Mouse (Mus musculus): ENCODE measurements at regions not wholly inside any gene's neighbourhood (a gene's known extent, or its start where the extent isn't known, plus 50 kb on each side); places are given as distances from the start of the nearest gene placed in this dataset.
"Not testable (repeated sequence)": the region's sequence is repeated elsewhere in the genome, so short reads cannot be mapped to it uniquely, and the experiment has no call there.

DNA sequence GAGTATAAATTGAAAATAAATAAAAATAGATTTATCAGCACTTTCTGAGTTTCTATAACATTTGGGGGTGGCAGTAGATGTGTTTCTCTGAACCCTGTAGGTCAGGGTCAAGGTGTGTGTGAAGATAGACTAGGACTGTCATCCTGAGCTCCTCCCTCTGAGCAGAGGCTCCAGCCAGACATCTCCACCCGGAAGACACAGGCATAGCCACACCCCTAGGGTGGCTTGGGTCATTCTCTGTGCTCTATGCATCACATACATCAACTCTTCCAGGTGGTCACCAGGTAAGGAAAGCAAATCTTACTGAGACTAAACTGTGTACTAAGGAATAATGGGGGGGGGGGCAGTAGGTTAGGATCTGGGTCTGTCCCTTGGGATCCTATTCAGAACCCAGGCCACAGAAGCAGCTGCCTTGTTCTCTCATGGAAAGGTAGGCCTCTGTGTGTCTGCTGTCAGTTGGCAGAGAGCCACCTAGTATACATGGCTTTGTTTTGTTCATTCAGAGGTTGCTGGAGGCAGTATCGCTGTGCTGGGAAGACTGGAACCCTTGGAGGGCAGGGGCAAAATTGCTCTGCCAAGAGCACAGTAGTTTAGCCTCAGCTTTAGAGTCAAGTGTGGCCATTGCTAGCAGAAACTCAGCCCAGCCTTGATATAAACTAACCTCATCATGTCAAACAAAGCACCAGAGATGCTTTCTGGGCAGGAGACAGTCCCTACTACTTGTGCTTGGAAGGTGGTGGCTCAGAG lies 240.3 kb downstream of the Bcl11a start:
- no peak for ATAC-seq
- H3K9ac ChIP-seq (ENCODE audit: low read length) = no peak overlapping the region
- WGBS = 65% methylated on average over 2 of the region's 2 CpGs
- H3K4me3 ChIP-seq (ENCODE audit: low read depth, low read length) = no peak overlapping the region
- no peak overlapping the region for H3K27ac ChIP-seq (ENCODE audit: low read depth, low read length)
- H3K9me3 ChIP-seq (replicated peaks; ENCODE audit: control insufficient read depth, low read length) = no peaks in the 10 kb centered on the region
- no peak for DNase-seq (ENCODE audit: low spot score)
- no peak overlapping the region for H3K4me2 ChIP-seq (ENCODE audit: low read length)
- H3K4me1 ChIP-seq (ENCODE audit: control insufficient read depth, insufficient read depth, low read length) = peaks cover 3% of the 10 kb centered on the region; the same call in 1 of the 2 replicates
- no peaks in the 10 kb centered on the region for H3K27me3 ChIP-seq (replicated peaks; ENCODE audit: control insufficient read depth, insufficient read depth, low read length)
- H3K36me3 ChIP-seq (ENCODE audit: control insufficient read depth, insufficient read depth, low read length) = no peaks in the 10 kb centered on the region

DNA sequence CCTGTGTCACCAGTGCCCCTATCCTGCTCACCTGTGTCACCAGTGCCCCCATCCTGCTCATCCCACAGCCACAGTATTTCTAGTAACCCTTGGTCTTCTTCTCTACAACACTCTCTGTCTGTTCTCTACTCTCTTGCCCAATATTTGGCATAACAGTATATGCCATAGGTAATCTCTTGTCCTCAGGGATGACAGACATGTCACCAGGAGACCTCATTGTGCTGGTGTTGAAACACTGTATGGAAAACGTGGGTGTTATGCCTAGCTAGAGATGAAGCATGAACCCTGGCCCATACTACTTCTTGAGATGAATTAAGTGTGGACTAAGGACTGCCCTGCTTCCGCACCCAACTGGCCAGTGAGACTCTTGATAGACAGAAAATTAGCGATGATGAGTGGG lies 241.4 kb downstream of the Bcl11a start:
- Histone ChIP-seq H3K9me3 (replicated peaks; ENCODE audit: control insufficient read depth, low read length) (no peaks in the 10 kb centered on the region), H3K4me1 (ENCODE audit: control insufficient read depth, insufficient read depth, low read length) (peaks cover under 1% of the 10 kb centered on the region; the same call in 1 of the 2 replicates), H3K4me2 (ENCODE audit: low read length) (no peak overlapping the region), H3K4me3 (ENCODE audit: low read depth, low read length) (no peak overlapping the region), H3K27ac (ENCODE audit: low read depth, low read length) (no peak overlapping the region), H3K9ac (ENCODE audit: low read length) (no peak overlapping the region), H3K27me3 (replicated peaks; ENCODE audit: control insufficient read depth, insufficient read depth, low read length) (no peaks in the 10 kb centered on the region), H3K36me3 (ENCODE audit: control insufficient read depth, insufficient read depth, low read length) (no peaks in the 10 kb centered on the region)
- WGBS = 87% methylated on average over 3 of the region's 3 CpGs
- DNase-seq (ENCODE audit: low spot score) (no peak), ATAC-seq (no peak)

DNA sequence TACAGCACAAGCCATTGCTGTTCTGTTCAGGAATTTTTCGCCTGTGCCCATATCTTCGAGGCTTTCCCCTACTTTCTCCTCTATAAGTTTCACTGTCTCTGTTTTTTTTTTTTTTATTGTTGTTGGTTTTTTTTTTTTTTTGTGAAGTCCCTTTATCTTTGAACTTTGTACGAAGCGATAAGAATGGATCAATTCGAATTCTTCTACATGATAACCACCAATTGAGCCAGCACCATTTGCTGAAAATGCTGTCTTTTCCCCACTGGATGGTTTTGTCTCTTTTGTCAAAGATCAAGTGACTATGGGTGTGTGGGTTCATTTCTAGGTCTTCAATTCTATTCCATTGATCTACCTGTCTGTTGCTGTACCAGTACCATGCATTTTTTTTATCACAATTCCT lies 244.6 kb downstream of the Bcl11a start:
- not testable (repeated sequence) for H3K36me3 ChIP-seq (ENCODE audit: control insufficient read depth, insufficient read depth, low read length); H3K27ac ChIP-seq (ENCODE audit: low read depth, low read length); DNase-seq (ENCODE audit: low spot score); H3K4me1 ChIP-seq (ENCODE audit: control insufficient read depth, insufficient read depth, low read length); H3K9ac ChIP-seq (ENCODE audit: low read length); ATAC-seq; H3K4me2 ChIP-seq (ENCODE audit: low read length); H3K4me3 ChIP-seq (ENCODE audit: low read depth, low read length); H3K9me3 ChIP-seq (replicated peaks; ENCODE audit: control insufficient read depth, low read length); H3K27me3 ChIP-seq (replicated peaks; ENCODE audit: control insufficient read depth, insufficient read depth, low read length)
- WGBS = 96% methylated on average over 5 of the region's 5 CpGs

DNA sequence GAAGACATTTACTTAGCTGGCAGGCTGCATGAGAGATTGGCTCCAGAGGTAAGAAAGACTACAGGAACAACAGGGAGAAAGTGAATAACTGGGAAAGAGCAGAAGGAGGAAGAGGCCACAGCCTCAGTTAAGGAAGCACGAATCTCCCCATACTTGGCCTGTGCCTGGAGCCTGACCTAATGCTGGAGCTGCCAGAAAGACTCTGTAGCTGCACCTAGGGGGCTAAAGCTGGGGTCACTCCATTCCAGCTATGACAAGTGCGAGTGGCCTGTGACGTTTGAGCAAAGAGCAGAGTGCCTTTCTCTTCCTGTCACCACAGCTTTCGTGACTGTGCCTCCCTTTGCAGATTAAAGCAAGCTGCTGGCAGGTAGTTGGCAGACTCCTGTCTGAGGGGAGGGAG lies 250.6 kb downstream of the Bcl11a start:
- 58% methylated on average over 4 of the region's 4 CpGs for WGBS
- H3K4me2 ChIP-seq (ENCODE audit: low read length) = no peak overlapping the region
- H3K4me3 ChIP-seq (ENCODE audit: low read depth, low read length) = no peak overlapping the region
- peaks cover 16% of the 10 kb centered on the region for H3K4me1 ChIP-seq (ENCODE audit: control insufficient read depth, insufficient read depth, low read length)
- no peak overlapping the region for H3K9ac ChIP-seq (ENCODE audit: low read length)
- no peaks in the 10 kb centered on the region for H3K27me3 ChIP-seq (replicated peaks; ENCODE audit: control insufficient read depth, insufficient read depth, low read length)
- no peaks in the 10 kb centered on the region for H3K9me3 ChIP-seq (replicated peaks; ENCODE audit: control insufficient read depth, low read length)
- DNase-seq (ENCODE audit: low spot score) (no peak), ATAC-seq (no peak)
- no peak overlapping the region for H3K27ac ChIP-seq (ENCODE audit: low read depth, low read length)
- no peaks in the 10 kb centered on the region for H3K36me3 ChIP-seq (ENCODE audit: control insufficient read depth, insufficient read depth, low read length)

DNA sequence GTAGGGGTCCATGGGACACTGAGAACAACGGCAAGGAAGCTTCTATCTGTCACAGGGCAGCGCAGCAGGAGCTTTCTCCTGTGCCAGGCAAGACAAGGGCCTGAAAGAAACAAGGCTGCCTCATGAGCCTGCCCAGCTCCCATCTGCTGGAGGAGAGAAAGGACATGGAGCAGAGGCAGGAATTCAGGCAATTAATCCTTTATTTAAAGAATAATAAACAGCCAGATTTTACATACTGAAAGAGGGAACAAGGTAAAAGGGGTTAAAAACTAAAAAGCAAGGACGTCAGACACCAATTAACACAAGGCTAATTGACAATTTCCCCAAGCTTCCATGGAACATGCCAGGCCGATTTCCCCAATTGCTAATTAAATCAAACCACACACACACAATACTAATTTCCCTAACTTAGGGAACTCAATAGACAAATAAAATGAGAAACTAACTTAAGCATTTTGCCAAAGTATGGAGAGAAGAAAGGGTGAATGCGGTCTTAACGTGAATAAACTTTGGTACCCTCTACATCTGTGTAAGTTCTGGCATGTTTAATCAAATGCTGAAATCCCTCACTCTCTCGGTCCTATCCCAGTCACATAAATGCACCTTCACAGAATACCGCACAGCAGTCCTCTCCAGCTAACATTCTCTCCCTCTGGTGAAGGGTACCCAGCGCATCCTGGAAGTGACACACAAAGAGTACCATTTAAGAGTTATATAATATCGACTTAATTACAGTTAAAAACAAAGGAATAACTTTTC lies 252.7 kb downstream of the Bcl11a start:
- Histone ChIP-seq H3K27me3 (replicated peaks; ENCODE audit: control insufficient read depth, insufficient read depth, low read length) (no peaks in the 10 kb centered on the region), H3K36me3 (ENCODE audit: control insufficient read depth, insufficient read depth, low read length) (no peaks in the 10 kb centered on the region), H3K27ac (ENCODE audit: low read depth, low read length) (peak overlapping the region; percentile 39), H3K4me3 (ENCODE audit: low read depth, low read length) (no peak overlapping the region), H3K9ac (ENCODE audit: low read length) (no peak overlapping the region), H3K9me3 (replicated peaks; ENCODE audit: control insufficient read depth, low read length) (no peaks in the 10 kb centered on the region), H3K4me1 (ENCODE audit: control insufficient read depth, insufficient read depth, low read length) (peaks cover 16% of the 10 kb centered on the region), H3K4me2 (ENCODE audit: low read length) (no peak overlapping the region)
- DNase-seq (ENCODE audit: low spot score) (peak; percentile 90), ATAC-seq (peak; percentile 86)
- WGBS = 11% methylated on average over 10 of the region's 10 CpGs

DNA sequence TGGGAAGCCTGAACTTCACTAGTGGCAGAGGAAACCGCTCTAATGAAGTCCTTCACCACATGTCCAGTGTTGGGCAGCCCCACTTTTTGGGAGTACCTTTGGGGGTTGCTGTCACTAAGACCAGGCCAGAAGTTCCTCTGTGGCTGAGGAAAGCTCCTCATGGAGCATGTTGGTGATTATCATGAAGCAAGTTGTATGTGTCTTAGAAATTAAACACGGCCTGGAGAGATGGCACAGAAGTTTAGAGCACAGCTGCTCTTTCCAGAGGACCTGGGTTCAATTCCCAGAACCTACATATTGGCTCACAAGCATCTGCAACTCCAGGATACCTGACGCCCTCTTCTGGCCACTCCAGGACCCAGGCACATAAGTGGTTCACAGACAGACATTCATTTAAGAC lies 254.4 kb downstream of the Bcl11a start:
- no peak overlapping the region for H3K4me2 ChIP-seq (ENCODE audit: low read length)
- peaks cover 16% of the 10 kb centered on the region for H3K4me1 ChIP-seq (ENCODE audit: control insufficient read depth, insufficient read depth, low read length)
- H3K27ac ChIP-seq (ENCODE audit: low read depth, low read length) = no peak overlapping the region
- H3K4me3 ChIP-seq (ENCODE audit: low read depth, low read length) = no peak overlapping the region
- ATAC-seq (no peak), DNase-seq (ENCODE audit: low spot score) (no peak)
- no peaks in the 10 kb centered on the region for H3K27me3 ChIP-seq (replicated peaks; ENCODE audit: control insufficient read depth, insufficient read depth, low read length)
- 86% methylated on average over 3 of the region's 3 CpGs for WGBS
- H3K36me3 ChIP-seq (ENCODE audit: control insufficient read depth, insufficient read depth, low read length) = no peaks in the 10 kb centered on the region
- H3K9ac ChIP-seq (ENCODE audit: low read length) = no peak overlapping the region
- no peaks in the 10 kb centered on the region for H3K9me3 ChIP-seq (replicated peaks; ENCODE audit: control insufficient read depth, low read length)

DNA sequence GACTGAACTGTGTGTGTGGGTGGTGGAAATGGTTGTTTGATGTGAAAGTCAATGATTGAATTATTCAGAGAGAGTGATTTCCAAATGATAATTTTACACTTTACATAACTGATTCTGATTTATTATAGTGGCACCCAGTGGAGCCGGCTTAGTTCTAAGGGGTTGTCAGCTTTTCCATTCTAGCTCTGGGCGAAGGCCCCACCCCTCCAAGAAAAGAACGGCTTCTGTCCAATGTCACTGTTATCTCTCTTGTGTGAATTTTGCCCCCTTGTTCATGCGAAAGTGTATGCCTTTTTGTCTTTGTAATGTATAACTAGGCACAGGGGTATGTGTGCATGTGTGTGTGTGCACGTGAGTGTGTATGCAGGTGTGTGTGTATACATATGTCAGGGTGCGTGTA lies 255.3 kb downstream of the Bcl11a start:
- ATAC-seq (no peak), DNase-seq (ENCODE audit: low spot score) (no peak)
- Histone ChIP-seq H3K4me2 (ENCODE audit: low read length) (no peak overlapping the region), H3K27ac (ENCODE audit: low read depth, low read length) (no peak overlapping the region), H3K9ac (ENCODE audit: low read length) (no peak overlapping the region), H3K4me3 (ENCODE audit: low read depth, low read length) (no peak overlapping the region), H3K36me3 (ENCODE audit: control insufficient read depth, insufficient read depth, low read length) (no peaks in the 10 kb centered on the region), H3K9me3 (replicated peaks; ENCODE audit: control insufficient read depth, low read length) (no peaks in the 10 kb centered on the region), H3K27me3 (replicated peaks; ENCODE audit: control insufficient read depth, insufficient read depth, low read length) (no peaks in the 10 kb centered on the region), H3K4me1 (ENCODE audit: control insufficient read depth, insufficient read depth, low read length) (peaks cover 16% of the 10 kb centered on the region)
- WGBS = 93% methylated on average over 6 of the region's 6 CpGs

DNA sequence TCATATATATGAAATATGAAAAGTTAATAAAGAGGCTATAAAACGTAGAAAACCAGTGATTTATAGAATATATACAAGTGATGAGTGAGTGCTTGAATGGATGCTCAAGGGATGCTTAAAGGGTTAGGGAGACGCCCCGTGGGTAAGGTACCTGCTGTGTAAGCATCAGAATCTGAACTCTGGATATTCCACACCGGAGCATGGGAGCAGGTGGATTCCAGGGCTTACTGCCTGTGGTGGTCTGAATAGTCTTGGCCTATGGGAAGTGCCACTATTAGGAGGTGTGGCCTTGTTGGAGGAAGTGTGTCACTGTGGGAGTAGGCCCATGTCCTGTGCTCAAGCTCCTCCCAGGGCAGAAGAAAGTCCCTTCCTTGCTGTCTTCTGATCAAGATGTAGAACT lies 257.4 kb downstream of the Bcl11a start:
- Histone ChIP-seq H3K4me3 (ENCODE audit: low read depth, low read length) (no peak overlapping the region), H3K36me3 (ENCODE audit: control insufficient read depth, insufficient read depth, low read length) (no peaks in the 10 kb centered on the region), H3K4me2 (ENCODE audit: low read length) (no peak overlapping the region), H3K27ac (ENCODE audit: low read depth, low read length) (no peak overlapping the region), H3K9ac (ENCODE audit: low read length) (no peak overlapping the region), H3K9me3 (replicated peaks; ENCODE audit: control insufficient read depth, low read length) (no peaks in the 10 kb centered on the region), H3K4me1 (ENCODE audit: control insufficient read depth, insufficient read depth, low read length) (peaks cover 1% of the 10 kb centered on the region; the same call in 1 of the 2 replicates), H3K27me3 (replicated peaks; ENCODE audit: control insufficient read depth, insufficient read depth, low read length) (no peaks in the 10 kb centered on the region)
- DNase-seq (ENCODE audit: low spot score) (no peak), ATAC-seq (no peak)
- WGBS = 87% methylated on average over 4 of the region's 4 CpGs

DNA sequence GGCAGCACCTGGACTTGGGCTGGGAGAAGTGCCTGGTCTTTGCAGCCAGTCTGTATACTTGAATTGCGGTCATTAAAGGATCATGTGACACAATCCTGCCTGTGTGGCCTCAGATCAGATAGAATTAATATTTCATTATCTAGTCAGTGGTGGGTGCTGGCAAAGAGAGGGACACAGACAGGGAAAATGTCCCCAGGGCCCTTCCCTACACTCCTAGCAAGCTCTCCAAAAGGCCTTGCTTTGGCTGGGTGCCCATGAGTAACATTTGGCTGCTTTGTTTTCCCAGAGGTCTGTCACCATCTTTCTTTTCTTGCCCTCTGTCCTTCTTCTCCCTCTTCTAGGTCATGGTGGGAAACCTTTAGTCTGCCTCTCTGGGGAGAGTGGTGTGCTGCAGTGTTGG lies 260.3 kb downstream of the Bcl11a start:
- ATAC-seq = no peak; the same call in 1 of the 2 replicates
- no peaks in the 10 kb centered on the region for H3K4me1 ChIP-seq (ENCODE audit: control insufficient read depth, insufficient read depth, low read length)
- H3K4me2 ChIP-seq (ENCODE audit: low read length) = no peak overlapping the region
- no peak for DNase-seq (ENCODE audit: low spot score)
- 81% methylated on average over 1 of the region's 1 CpGs for WGBS
- no peak overlapping the region for H3K4me3 ChIP-seq (ENCODE audit: low read depth, low read length)
- H3K27ac ChIP-seq (ENCODE audit: low read depth, low read length) = no peak overlapping the region
- no peak overlapping the region for H3K9ac ChIP-seq (ENCODE audit: low read length)
- H3K36me3 ChIP-seq (ENCODE audit: control insufficient read depth, insufficient read depth, low read length) = no peaks in the 10 kb centered on the region
- H3K9me3 ChIP-seq (replicated peaks; ENCODE audit: control insufficient read depth, low read length) = no peaks in the 10 kb centered on the region
- no peaks in the 10 kb centered on the region for H3K27me3 ChIP-seq (replicated peaks; ENCODE audit: control insufficient read depth, insufficient read depth, low read length)
